Mouse (Mus musculus): ENCODE data around the gene Fam221b.

The Fam221b gene

DNA sequence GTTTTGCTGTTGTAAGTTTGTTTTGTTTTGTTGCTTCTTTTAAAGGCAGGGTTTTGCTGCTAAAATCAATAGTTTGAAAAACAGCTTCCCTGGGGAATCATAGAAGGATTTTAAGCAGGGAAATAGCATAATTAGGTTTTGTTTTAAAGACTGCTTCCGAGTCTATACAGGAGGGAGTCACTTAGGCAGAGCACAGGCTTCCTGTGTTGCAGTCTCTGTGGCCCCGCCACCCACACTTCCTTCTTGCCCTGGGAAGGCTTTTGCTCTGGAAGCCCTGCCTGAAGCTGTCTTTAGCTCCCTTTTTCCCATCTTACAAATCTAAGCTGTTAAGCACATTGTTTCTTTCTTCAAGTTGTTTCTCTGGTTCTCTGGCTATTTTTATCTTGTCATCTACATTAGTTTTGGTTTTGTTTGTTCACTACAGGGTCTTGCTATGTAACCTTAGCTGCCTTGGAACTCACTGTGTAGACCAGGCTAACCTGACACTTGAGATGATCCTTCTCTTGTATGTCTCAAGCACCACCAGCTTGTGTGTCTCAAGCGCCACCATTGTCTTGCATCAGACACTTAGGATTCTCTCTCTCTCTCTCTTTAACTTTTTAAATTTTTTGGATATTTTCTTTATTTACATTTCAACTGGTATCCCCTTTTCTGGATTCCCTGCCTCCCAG is 55.8 kb downstream of the Fam221b start:
- DNase-seq (ENCODE audit: low spot score in 2 of 2): no peak

DNA sequence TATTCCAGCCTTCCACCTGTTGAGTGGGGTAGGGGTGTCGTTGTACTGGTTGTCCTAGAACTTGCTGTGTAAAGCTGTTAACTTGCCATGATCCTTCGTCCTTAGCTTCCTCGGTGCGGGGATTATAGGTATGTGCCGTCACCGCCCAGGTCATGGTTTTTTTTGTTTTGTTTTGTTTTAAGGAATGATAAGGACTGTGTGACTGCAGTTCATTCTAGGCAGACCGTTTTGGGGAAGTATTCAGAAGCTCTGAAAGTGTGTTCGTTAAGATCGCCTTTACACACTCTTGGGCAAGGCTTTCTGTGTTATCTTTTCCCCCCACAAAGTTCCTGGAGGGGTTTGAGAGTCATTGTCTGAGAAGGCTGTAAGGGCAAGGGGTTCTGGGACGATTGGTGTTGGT is 56.4 kb downstream of the Fam221b start:
- DNase-seq (ENCODE audit: low spot score in 2 of 2): no peak
